Mouse (Mus musculus): Measurements from ENCODE around the gene Alg3. TPM values are rescaled to one million over a fixed set of nuclear protein-coding genes. Genes with fewer than 3 reads are reported as not detected.

Gene Alg3
- 10 to 100 TPM; 12.3 to 14.1 TPM for total RNA-seq (2021)
- long read RNA-seq, experiment 1, transcript Alg3-201 (9 exons, 1,451 nt) = major isoform, 8 of 17 reads
- long read RNA-seq, experiment 1, partial matches to known transcripts = 1 of 17 reads
- long read RNA-seq, experiment 1, other reads (novel, unspliced or antisense) = 7 of 17 reads
- long read RNA-seq, experiment 2, transcript Alg3-201 (9 exons, 1,451 nt) = major isoform, 7 of 11 reads
- long read RNA-seq, experiment 2, partial matches to known transcripts = 0 of 11 reads
- long read RNA-seq, experiment 2, other reads (novel, unspliced or antisense) = 2 of 11 reads

DNA sequence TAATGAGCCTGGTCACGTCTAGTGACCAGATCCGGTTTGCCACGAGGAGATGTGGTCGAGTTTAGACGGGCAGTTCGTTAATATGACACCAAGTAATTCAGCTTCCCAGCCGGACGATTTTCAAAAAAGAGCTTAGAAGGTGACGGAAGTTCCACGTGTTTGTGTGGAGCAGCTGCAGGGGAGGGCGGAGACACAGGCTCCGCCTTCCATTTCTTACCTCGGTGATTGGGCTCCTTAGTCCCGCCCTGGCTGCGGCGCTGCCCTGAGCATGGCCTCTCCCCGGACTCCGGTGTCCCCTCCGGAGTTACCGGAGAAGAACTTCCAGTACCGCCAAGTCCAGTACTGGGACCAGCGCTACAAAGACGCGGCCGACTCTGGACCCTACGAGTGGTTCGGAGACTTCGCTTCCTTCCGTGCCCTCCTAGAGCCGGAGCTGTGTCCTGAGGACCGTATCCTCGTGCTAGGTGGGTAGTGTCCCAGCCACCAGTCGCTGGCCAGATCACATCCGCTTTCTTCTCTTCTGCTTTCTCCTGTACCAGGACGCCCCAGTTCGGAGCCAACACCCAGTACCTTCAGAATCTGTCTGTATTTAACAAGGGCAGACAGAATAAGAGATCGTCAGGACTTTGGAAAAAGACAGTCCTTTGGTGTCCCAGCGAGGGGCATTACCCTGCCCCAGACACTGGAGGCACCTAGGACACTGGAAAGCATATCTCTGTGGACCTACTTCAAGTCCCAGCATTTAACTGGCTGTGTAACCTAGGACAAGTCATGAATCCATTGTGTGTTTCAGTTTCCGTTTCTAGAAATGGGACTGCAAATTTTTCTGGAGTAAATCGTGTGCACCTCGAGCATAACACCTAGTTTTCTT is at the start of gene Alg3, which contains the start of the genes Eef1akmt4 and Gm49333:
Gene Alg3 (minus strand): TSS at position 379 of the 871 bp plus-strand sequence.
Gene Eef1akmt4 (plus strand): TSS at position 237 of the 871 bp plus-strand sequence.
Gene Gm49333 (plus strand): TSS at position 254 of the 871 bp plus-strand sequence.
- DNase-seq (ENCODE audit: low spot score in 2 of 2) = peak; percentile 67 to 76

GRCm38 (mm10) chr16:20657661-20658060 is 46.1 kb upstream of the Alg3 start:
- DNase-seq (ENCODE audit: low spot score in 2 of 2) = no peak

DNA sequence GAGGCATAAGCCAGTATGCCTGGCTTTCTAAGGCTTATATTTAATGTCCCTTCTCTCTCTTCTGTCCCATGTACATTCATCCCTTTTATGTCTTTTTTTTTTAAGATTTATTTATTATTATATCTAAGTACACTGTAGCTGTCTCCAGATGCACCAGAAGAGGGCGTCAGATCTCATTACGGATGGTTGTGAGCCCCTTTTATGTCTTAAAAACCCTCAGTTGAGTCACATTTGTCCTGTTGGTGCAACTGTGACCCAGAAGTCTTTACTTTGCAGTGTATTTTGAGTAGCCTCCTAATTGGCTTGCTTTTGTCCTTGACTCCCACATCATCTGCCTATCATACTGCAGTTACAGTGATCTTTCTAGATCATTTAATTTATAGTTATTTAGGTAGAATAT is 41.8 kb upstream of the Alg3 start:
- no peak for DNase-seq (ENCODE audit: low spot score in 2 of 2)

- no peak for DNase-seq (ENCODE audit: low spot score in 2 of 2)
Measured at GRCm38 (mm10) chr16:20651947-20652310, 40.4 kb upstream of the Alg3 start.

GRCm38 (mm10) chr16:20651076-20651946 is 39.8 kb upstream of the Alg3 start, which contains the start of gene Psmd2:
Gene Psmd2 (plus strand): TSS chr16:20651652.
- DNase-seq (ENCODE audit: low spot score in 2 of 2) = peak; percentile 95 to 97

DNA sequence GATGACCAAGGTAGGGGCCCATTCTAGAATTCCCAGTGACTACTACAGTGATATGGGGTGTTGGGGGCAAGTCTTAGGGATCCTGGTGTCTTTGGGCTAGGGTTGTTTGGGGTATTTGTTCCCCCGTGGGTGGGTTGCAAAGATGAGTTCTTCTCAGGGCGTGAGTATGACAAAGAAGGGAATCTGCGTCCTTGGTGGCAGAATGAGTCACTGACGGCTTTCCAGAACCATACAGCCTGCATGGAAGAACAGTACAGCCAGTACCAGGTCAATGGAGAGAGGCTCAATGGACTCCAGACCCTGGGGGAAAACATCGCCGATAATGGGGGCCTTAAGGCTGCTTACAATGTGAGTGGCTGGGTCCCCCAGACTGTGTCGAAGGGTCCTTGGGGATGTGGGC is 32.4 kb upstream of the Alg3 start:
- no peak for DNase-seq (ENCODE audit: low spot score in 2 of 2)

- DNase-seq (ENCODE audit: low spot score in 2 of 2) = peak; percentile 76 to 85
Measured at GRCm38 (mm10) chr16:20642161-20642560, 30.6 kb upstream of the Alg3 start.

DNA sequence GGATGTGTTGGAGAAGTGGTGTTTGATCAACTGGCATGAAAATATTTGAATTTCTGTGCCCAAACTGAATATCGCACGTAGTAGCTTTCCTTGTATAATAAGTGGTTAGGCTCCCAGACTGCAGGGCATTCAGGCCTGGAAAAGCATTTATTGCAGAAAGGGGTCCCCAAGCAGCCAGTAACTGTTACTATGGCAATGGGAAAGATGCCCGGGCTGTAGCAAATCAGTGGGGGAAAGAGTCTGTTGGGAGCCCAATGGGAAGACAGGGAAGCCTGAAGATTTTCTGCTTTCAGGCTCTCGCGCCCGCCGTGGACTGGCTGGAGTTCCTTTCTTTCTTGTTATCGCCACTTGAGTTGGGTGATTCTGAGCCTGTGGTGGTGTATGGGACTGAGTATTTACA is 26.8 kb upstream of the Alg3 start:
- DNase-seq (ENCODE audit: low spot score in 2 of 2) = peak; percentile 65 to 87

- DNase-seq (ENCODE audit: low spot score in 2 of 2) = no peak
Measured at GRCm38 (mm10) chr16:20637410-20637809, 25.9 kb upstream of the Alg3 start.

DNA sequence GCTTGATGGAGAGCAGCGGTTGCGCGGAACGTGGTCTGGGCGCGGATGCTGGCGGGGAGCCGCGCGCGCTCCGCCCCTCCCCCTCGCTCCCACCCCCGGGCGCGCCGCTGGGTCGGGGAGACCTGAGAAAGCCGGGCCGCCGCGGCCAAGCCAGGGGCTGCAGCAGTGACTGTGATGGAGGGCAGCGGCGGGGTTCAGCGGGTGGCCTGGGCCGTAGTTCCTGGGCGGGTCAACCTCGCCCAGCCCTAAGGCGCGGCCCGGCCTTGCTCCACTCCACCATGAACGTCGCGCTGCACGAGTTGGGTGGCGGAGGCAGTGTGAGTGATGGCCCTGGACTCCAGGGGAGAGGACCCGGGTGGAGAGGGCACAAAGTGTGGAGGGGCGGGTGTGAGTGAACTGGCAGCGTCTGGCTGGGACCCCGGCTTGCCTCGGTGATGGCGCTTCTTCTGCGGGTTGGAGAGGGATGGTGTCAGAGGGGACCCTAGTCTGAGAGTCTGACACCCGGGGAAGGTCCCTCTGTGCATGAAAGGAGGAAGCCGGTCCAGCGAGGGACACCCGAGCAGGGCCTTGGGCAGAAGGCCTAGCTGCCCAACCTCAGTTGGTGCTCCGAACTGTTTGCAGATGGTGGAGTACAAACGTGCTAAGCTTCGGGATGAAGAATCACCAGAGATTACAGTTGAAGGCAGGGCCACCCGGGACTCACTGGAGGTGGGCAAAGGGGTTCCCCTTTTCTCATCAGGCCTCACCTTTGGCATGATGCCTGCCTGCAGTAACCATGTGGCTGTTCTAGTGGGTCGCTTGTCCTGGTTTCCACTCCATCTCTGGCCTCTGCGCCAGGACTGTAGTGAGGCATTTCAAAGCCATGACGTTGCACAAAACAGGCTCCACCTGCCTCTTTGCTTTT is 18.4 kb upstream of the Alg3 start, which contains the start of gene Ece2:
Gene Ece2 (plus strand): TSS at position 98 of the 904 bp plus-strand sequence.
- DNase-seq (ENCODE audit: low spot score in 2 of 2) = no peak

GRCm38 (mm10) chr16:20628871-20629391 is 17.4 kb upstream of the Alg3 start:
- DNase-seq (ENCODE audit: low spot score in 2 of 2) = peak in 1 of 2 experiments; percentile 64

GRCm38 (mm10) chr16:20623211-20623610 is 11.7 kb upstream of the Alg3 start:
- no peak for DNase-seq (ENCODE audit: low spot score in 2 of 2)

DNA sequence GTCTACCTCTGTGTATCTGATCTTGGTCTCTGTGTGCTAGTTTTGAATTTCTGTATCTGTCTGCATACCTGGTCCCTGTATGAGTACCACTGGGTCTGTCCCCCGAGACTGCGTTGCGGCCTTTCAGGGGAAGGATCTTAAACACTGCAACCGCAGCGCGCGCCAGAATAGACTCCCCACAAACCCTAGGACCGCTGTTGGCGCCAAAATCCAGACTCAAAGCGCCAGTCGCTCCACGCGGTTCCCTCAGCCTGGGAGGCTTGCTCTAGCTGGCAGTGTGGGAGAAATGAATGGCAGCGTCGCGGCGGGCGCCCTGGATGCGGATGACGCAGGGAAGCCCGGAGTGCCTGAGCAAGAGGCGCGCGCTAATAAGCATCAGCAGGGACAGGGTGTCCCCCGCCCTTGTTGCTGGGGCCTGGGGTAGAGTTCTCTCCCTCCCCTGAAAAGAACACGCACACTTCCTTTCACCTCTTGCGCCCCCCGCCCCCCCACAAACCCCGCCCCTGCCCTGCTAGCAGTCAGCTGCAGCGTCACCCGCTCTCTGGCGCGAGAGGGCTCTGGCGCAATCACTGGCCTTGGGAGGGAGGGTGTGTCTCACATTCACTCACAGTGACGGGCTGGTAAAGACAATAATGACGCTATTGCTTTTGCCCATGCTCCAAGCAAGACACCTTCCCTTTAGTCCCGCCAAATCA is 10.6 kb upstream of the Alg3 start:
- DNase-seq (ENCODE audit: low spot score in 2 of 2) = peak; percentile 67 to 72

GRCm38 (mm10) chr16:20621191-20621990 is 9.9 kb upstream of the Alg3 start, which contains the start of gene Camk2n2:
Gene Camk2n2 (minus strand): TSS chr16:20621287.
- peak; percentile 42 to 44 for DNase-seq (ENCODE audit: low spot score in 2 of 2)

GRCm38 (mm10) chr16:20620751-20621190 is 9.2 kb upstream of the Alg3 start:
- peak; percentile 33 to 36 for DNase-seq (ENCODE audit: low spot score in 2 of 2)

- DNase-seq (ENCODE audit: low spot score in 2 of 2) = no peak
Measured at GRCm38 (mm10) chr16:20620399-20620735, 8.8 kb upstream of the Alg3 start.

DNA sequence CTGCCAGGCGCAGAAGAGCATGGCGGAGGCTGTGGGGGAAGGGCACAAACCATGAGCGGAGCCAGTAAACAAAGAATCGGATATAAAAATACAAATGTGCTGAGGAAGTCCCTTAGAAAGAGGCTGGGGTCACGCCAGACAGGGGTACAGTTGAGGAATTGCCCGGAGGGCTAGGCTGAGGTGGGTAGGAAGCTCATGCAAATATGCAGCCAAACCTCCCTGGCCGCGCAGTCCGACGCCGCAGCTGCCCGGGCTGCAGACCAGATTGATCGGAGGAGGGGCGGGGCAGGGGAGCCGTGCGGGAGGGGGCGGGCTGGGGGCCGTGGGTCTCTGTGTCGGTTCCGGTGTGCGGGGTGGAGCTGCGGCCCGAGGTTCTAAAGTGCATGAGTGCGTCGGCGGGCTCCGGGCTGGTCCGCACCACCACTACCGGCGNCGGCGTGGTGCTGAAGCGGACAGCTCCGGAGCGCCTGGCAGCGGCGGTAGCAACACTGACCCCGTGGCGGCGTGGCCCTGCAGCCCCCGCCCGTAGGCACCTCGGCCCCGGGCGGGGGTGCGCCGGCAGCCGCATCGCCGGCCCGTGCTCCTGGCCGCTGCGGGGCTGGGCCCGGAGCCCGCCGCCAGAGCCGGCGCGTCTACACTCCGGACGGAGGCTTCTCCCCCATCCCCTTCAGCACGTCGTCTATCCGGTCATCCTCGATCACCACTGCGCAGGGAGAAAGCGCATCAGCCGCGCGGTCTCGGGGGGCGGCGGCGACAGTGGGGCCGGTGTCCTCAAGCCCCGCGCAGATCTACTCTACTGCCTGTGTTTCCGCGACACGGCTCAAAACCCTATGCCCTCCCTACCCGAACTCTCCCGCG is 8.2 kb upstream of the Alg3 start:
- no peak for DNase-seq (ENCODE audit: low spot score in 2 of 2)
